Mouse (Mus musculus) embryonic fibroblast, embryonic 13.5 days (primary cell): ENCODE data around the gene Trp53.

ENCODE experiments used
- CTCF ChIP-seq: IDR thresholded peaks from 2 replicates; pipeline ENCODE4 v1.5.1; 2011; ENCODE audit warnings: mild to moderate bottlenecking, control low read depth, low read length, moderate library complexity, borderline replicate concordance; ENCODE audit not compliant: insufficient read depth
- POLR2A ChIP-seq: IDR thresholded peaks from 2 replicates; pipeline ENCODE4 v1.6.1; 2011; ENCODE audit warnings: low read depth, mild to moderate bottlenecking, control low read depth, low read length, moderate library complexity

GRCm38 (mm10) chr11:69610899-69611298 is 30.7 kb downstream of the Trp53 start:
- TF ChIP-seq POLR2A (no peak), CTCF (no peak)
